ENCODE assay signal across 7 mouse cellular contexts in the genomic region with DNA sequence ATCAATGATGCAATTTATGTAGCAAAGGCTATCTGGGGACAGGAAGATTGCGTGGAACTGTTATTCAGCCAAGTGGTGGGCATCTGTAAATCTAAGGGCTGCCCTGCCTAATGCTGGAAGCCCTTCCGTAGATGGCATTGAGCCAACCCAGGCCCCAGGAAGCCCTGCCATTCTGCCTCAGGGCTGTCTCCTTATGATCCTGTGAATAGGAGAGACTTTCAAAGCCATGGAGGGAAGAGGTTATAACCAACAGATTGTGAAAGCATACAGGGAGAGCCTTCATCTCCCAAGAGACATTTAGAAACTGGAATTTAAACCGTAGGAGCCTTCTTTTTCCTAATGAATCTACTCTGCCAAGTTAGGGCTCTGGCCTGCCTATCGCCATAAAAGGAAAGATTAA. TPM values are rescaled to one million over a fixed set of nuclear protein-coding genes. Genes with fewer than 3 reads are reported as not detected.
DNase-seq lines count a peak whose midpoint lies in the region; ATAC-seq lines count a peak whose summit lies in the region.

No protein-coding gene starts in this region.

- no peak overlapping the region for H3K9ac ChIP-seq in midbrain, embryonic 16.5 days (ENCODE audit: low read depth, low read length)
- no peak overlapping the region for H3K9ac ChIP-seq in midbrain, embryonic 11.5 days (ENCODE audit: low read length)
- H3K9ac ChIP-seq in intestine, embryonic 16.5 days (ENCODE audit: low read depth, low read length), result peak overlapping the region; percentile 69
- peak overlapping the region; percentile 67 for H3K9ac ChIP-seq in lung, embryonic 15.5 days

- WGBS in midbrain, embryonic 16.5 days, result 59% methylated on average over 4 of the region's 4 CpGs
- 79% methylated on average over 4 of the region's 4 CpGs for WGBS in midbrain, embryonic 11.5 days
- 40% methylated on average over 4 of the region's 4 CpGs for WGBS in intestine, embryonic 16.5 days
- WGBS in lung, embryonic 15.5 days, result 28% methylated on average over 4 of the region's 4 CpGs

- no peak overlapping the region for H3K27ac ChIP-seq in midbrain, embryonic 16.5 days (ENCODE audit: low read length)
- H3K27ac ChIP-seq in midbrain, embryonic 11.5 days (ENCODE audit: low read depth, low read length), result no peak overlapping the region
- H3K27ac ChIP-seq in intestine, embryonic 16.5 days (ENCODE audit: low read length), result peak overlapping the region; percentile 93
- H3K27ac ChIP-seq in lung, embryonic 15.5 days, result peak overlapping the region; percentile 98

- no peak for DNase-seq in midbrain, embryonic 11.5 days (ENCODE audit: low spot score, missing footprints)
- peak; percentile 28 for DNase-seq in gastrocnemius, postnatal 14 days
- DNase-seq in urinary bladder, postnatal 4 days (ENCODE audit: low spot score in 2 of 2), result no peak
- no peak for DNase-seq in left cerebral cortex, adult 11 months (ENCODE audit: low spot score)

- H3K27me3 ChIP-seq in midbrain, embryonic 16.5 days (ENCODE audit: control insufficient read depth, insufficient read depth, low read depth, low read length), result no peaks in the 10 kb centered on the region
- no peaks in the 10 kb centered on the region for H3K27me3 ChIP-seq in midbrain, embryonic 11.5 days (ENCODE audit: control insufficient read depth, insufficient read depth, low read length)
- no peaks in the 10 kb centered on the region for H3K27me3 ChIP-seq in intestine, embryonic 16.5 days (replicated peaks; ENCODE audit: control insufficient read depth, insufficient read depth, low read length)
- H3K27me3 ChIP-seq in lung, embryonic 15.5 days, result no peaks in the 10 kb centered on the region

- H3K4me1 ChIP-seq in midbrain, embryonic 16.5 days (ENCODE audit: control insufficient read depth, insufficient read depth, low read length), result no peaks in the 10 kb centered on the region
- no peaks in the 10 kb centered on the region for H3K4me1 ChIP-seq in midbrain, embryonic 11.5 days (ENCODE audit: control insufficient read depth, insufficient read depth, low read length)
- H3K4me1 ChIP-seq in intestine, embryonic 16.5 days (ENCODE audit: control insufficient read depth, insufficient read depth, low read length), result peaks cover 10% of the 10 kb centered on the region
- peaks cover 44% of the 10 kb centered on the region for H3K4me1 ChIP-seq in lung, embryonic 15.5 days

- no peak overlapping the region for H3K4me3 ChIP-seq in midbrain, embryonic 16.5 days (ENCODE audit: low read depth, low read length)
- no peak overlapping the region for H3K4me3 ChIP-seq in midbrain, embryonic 11.5 days (ENCODE audit: low read depth, low read length)
- peak overlapping the region; percentile 43 for H3K4me3 ChIP-seq in intestine, embryonic 16.5 days (ENCODE audit: low read length)
- peak overlapping the region; percentile 53 for H3K4me3 ChIP-seq in lung, embryonic 15.5 days

- intact Hi-C loops in gastrocnemius, postnatal 14 days (cut with DNase I; ENCODE audit: low total_unique reads), result no loop called here

- peak; percentile 70; the same call in 1 of the 2 replicates for ATAC-seq in midbrain, embryonic 16.5 days
- no peak for ATAC-seq in midbrain, embryonic 11.5 days (ENCODE audit: low FRiP score)
- no peak for ATAC-seq in intestine, embryonic 16.5 days
- no peak for ATAC-seq in lung, embryonic 15.5 days (ENCODE audit: borderline replicate concordance, extremely low read depth, low FRiP score, low TSS enrichment)

- H3K4me2 ChIP-seq in midbrain, embryonic 16.5 days (ENCODE audit: low read length), result no peak overlapping the region
- H3K4me2 ChIP-seq in midbrain, embryonic 11.5 days, result no peak overlapping the region
- H3K4me2 ChIP-seq in intestine, embryonic 16.5 days (ENCODE audit: low read depth, low read length), result peak overlapping the region; percentile 55
- peak overlapping the region; percentile 76 for H3K4me2 ChIP-seq in lung, embryonic 15.5 days

- H3K36me3 ChIP-seq in midbrain, embryonic 16.5 days (ENCODE audit: control insufficient read depth, insufficient read depth, low read length), result no peaks in the 10 kb centered on the region
- H3K36me3 ChIP-seq in midbrain, embryonic 11.5 days (ENCODE audit: control insufficient read depth, insufficient read depth, low read length), result no peaks in the 10 kb centered on the region
- no peaks in the 10 kb centered on the region for H3K36me3 ChIP-seq in intestine, embryonic 16.5 days (ENCODE audit: control insufficient read depth, insufficient read depth, low read length)
- no peaks in the 10 kb centered on the region for H3K36me3 ChIP-seq in lung, embryonic 15.5 days

- H3K9me3 ChIP-seq in midbrain, embryonic 16.5 days (replicated peaks; ENCODE audit: control insufficient read depth, low read length, poor library complexity, severe bottlenecking), result no peaks in the 10 kb centered on the region
- no peaks in the 10 kb centered on the region for H3K9me3 ChIP-seq in midbrain, embryonic 11.5 days (ENCODE audit: control insufficient read depth, low read length)
- no peaks in the 10 kb centered on the region for H3K9me3 ChIP-seq in intestine, embryonic 16.5 days (ENCODE audit: control insufficient read depth, low read length)
- no peaks in the 10 kb centered on the region for H3K9me3 ChIP-seq in lung, embryonic 15.5 days

RNA-seq across cellular contexts. Expression of a gene that starts 1.7 kb away (rescaled TPM):
- polyA plus RNA-seq in midbrain, embryonic 16.5 days (2015; fragmentation: Nextera tagmentation; extraction: Ambion mirVana), result 5.6 and 6.5 TPM in 2 replicates
- polyA plus RNA-seq in midbrain, embryonic 11.5 days (2014; fragmentation: Nextera tagmentation; extraction: Ambion mirVana), result 4.9 and 5.0 TPM in 2 replicates
- 10 to 100 TPM; 63.6 to 67.0 TPM for total RNA-seq in gastrocnemius, postnatal 14 days (2021)
- polyA plus RNA-seq in intestine, embryonic 16.5 days (2015; fragmentation: Nextera tagmentation; extraction: Ambion mirVana), result 72.7 and 76.3 TPM in 2 replicates
- polyA plus RNA-seq in lung, embryonic 15.5 days (2015; fragmentation: Nextera tagmentation; extraction: Ambion mirVana), result 144 and 152 TPM in 2 replicates

Comparison
In these comparisons a context has a peak if more than half of its experiments do, and no peak if none do; other contexts are left out.
1. H3K27ac ChIP-seq: peak in intestine, embryonic 16.5 days (single experiment) and lung, embryonic 15.5 days (single experiment); none in midbrain, embryonic 16.5 days (single experiment) and midbrain, embryonic 11.5 days (single experiment).
2. H3K4me2 ChIP-seq: peak in intestine, embryonic 16.5 days (single experiment) and lung, embryonic 15.5 days (single experiment); none in midbrain, embryonic 16.5 days (single experiment) and midbrain, embryonic 11.5 days (single experiment).
3. H3K4me3 ChIP-seq: peak in intestine, embryonic 16.5 days (single experiment) and lung, embryonic 15.5 days (single experiment); none in midbrain, embryonic 16.5 days (single experiment) and midbrain, embryonic 11.5 days (single experiment).
4. H3K9ac ChIP-seq: peak in intestine, embryonic 16.5 days (single experiment) and lung, embryonic 15.5 days (single experiment); none in midbrain, embryonic 16.5 days (single experiment) and midbrain, embryonic 11.5 days (single experiment).